In the genomic region with DNA sequence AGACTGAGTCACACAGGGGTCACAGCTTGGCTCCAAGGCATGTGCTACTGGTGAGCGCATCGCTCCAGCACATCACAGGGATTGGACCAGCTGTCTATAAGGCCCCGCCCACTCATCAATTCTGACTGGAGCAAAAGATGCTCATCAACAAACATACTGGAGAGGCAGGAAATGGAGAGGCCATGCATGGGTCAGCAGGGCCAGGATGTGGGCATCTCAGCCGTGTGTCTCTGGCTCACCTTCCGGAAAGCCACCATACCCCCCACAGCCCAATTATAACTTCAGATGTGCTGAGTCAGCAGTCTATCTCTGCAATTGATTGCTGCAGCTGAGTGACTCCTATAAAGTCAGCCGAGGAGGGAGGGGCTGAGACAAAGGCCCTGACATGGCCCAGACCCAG, we compare ENCODE assay signal across 25 mouse cellular contexts. TPM values are rescaled to one million over a fixed set of nuclear protein-coding genes. Genes with fewer than 3 reads are reported as not detected.
A peak's percentile ranks its signal among the peaks of the same experiment; 100 is the strongest.
DNase-seq lines count a peak whose midpoint lies in the region; ATAC-seq and TF ChIP-seq lines count a peak whose summit lies in the region.
"Had no signal": no experiment of that assay in that cellular context is flagged by ENCODE, and none has a peak within 500 bp of the region (broad histone marks: within the 10 kb centered on the region; RNA-seq: fewer than 3 reads in every experiment).

No protein-coding gene starts in this region.

- H3K4me2 ChIP-seq in hindbrain, embryonic 12.5 days (replicated peaks) = no peak overlapping the region
- H3K4me2 ChIP-seq in hindbrain, embryonic 16.5 days (ENCODE audit: low read length) = no peak overlapping the region
- H3K4me2 ChIP-seq: embryonic facial prominence, embryonic 12.5 days; limb, embryonic 12.5 days; liver, embryonic 12.5 days; neural tube, embryonic 13.5 days; stomach, embryonic 15.5 days had no signal

- no peak overlapping the region for H3K4me3 ChIP-seq in hindbrain, embryonic 12.5 days
- no peak overlapping the region for H3K4me3 ChIP-seq in hindbrain, embryonic 16.5 days (ENCODE audit: low read length)
- H3K4me3 ChIP-seq: embryonic facial prominence, embryonic 12.5 days; erythroblast, embryonic 14.5 days; limb, embryonic 12.5 days; liver, embryonic 12.5 days; midbrain, embryonic 10.5 days; neural tube, embryonic 13.5 days; stomach, embryonic 15.5 days had no signal

- DNase-seq in CD4-positive, CD25-positive, alpha-beta regulatory T cell, adult 2 months (ENCODE audit: low read depth, low spot score) = peak; percentile 12
- no peak for DNase-seq in Patski (ENCODE audit: low read depth, low spot score)
- no peak for DNase-seq in urinary bladder, postnatal 14 days (ENCODE audit: low spot score)
- no peak for DNase-seq in ovary, postnatal 14 days (ENCODE audit: low spot score)
- DNase-seq: adrenal gland, postnatal 14 days; cerebellum, adult 18-20 months; cerebellum, postnatal 36 days; gastrocnemius, postnatal 25 days; kidney, adult 11 months; lung, adult 2 months; lung, postnatal 4 days; thymus, adult 18-20 months had no signal

- WGBS in hindbrain, embryonic 12.5 days = 67% methylated on average over 6 of the region's 6 CpGs
- 76% methylated on average over 6 of the region's 6 CpGs for WGBS in hindbrain, embryonic 16.5 days

- H3K36me3 ChIP-seq in hindbrain, embryonic 12.5 days = 0 out of 2 replicates have a peak, but pooled peaks cover 9% of the 10 kb centered on the region
- peaks cover 4% of the 10 kb centered on the region; the same call in 1 of the 2 replicates for H3K36me3 ChIP-seq in hindbrain, embryonic 16.5 days (ENCODE audit: control insufficient read depth, insufficient read depth, low read length)

- POLR2A ChIA-PET in Patski (lab: Charles Lee) = no interaction called here

- no peak overlapping the region for H3K9ac ChIP-seq in hindbrain, embryonic 12.5 days
- H3K9ac ChIP-seq in hindbrain, embryonic 16.5 days (ENCODE audit: low read depth, low read length) = no peak overlapping the region
- H3K9ac ChIP-seq: embryonic facial prominence, embryonic 12.5 days; liver, embryonic 12.5 days; neural tube, embryonic 13.5 days; stomach, embryonic 15.5 days had no signal

- no peaks in the 10 kb centered on the region for H3K9me3 ChIP-seq in hindbrain, embryonic 12.5 days (replicated peaks)
- no peaks in the 10 kb centered on the region for H3K9me3 ChIP-seq in hindbrain, embryonic 16.5 days (ENCODE audit: control insufficient read depth, low read length)
- H3K9me3 ChIP-seq: embryonic facial prominence, embryonic 12.5 days; limb, embryonic 12.5 days; liver, embryonic 12.5 days; midbrain, embryonic 10.5 days; neural tube, embryonic 13.5 days; stomach, embryonic 15.5 days had no signal

- in situ Hi-C loops in Patski (cut with MboI; ENCODE audit: low pct_unique_long_range_greater_than_20kb) = no loop called here

- no peak overlapping the region for H3K27ac ChIP-seq in hindbrain, embryonic 12.5 days
- no peak overlapping the region for H3K27ac ChIP-seq in hindbrain, embryonic 16.5 days (ENCODE audit: low read depth, low read length)
- H3K27ac ChIP-seq: embryonic facial prominence, embryonic 12.5 days; limb, embryonic 12.5 days; liver, embryonic 12.5 days; neural tube, embryonic 13.5 days; stomach, embryonic 15.5 days had no signal

- H3K27me3 ChIP-seq in hindbrain, embryonic 12.5 days = no peaks in the 10 kb centered on the region
- no peaks in the 10 kb centered on the region for H3K27me3 ChIP-seq in hindbrain, embryonic 16.5 days (replicated peaks; ENCODE audit: control insufficient read depth, insufficient read depth, low read length)
- H3K27me3 ChIP-seq in Patski = no peaks in the 10 kb centered on the region
- H3K27me3 ChIP-seq: embryonic facial prominence, embryonic 12.5 days; limb, embryonic 12.5 days; liver, embryonic 12.5 days; neural tube, embryonic 13.5 days; stomach, embryonic 15.5 days had no signal

- peak; percentile 27; the same call in 1 of the 2 replicates for ATAC-seq in hindbrain, embryonic 12.5 days (ENCODE audit: low FRiP score)
- no peak for ATAC-seq in hindbrain, embryonic 16.5 days
- ATAC-seq in Patski = peak; percentile 55
- ATAC-seq in inflammation-experienced regulatory T-cells, adult 6 months = peak; percentile 46
- ATAC-seq: forebrain, embryonic 14.5 days; liver, embryonic 12.5 days had no signal

- TF ChIP-seq CTCF in Patski (IDR thresholded peaks at IDR 0.05) = no peak

- H3K4me1 ChIP-seq in hindbrain, embryonic 12.5 days = peaks cover 35% of the 10 kb centered on the region
- H3K4me1 ChIP-seq in hindbrain, embryonic 16.5 days (ENCODE audit: control insufficient read depth, insufficient read depth, low read depth, low read length) = no peaks in the 10 kb centered on the region
- H3K4me1 ChIP-seq: embryonic facial prominence, embryonic 12.5 days had no signal

- CTCF ChIA-PET in Patski (lab: Charles Lee) = interaction anchor here (1.1 kb wide), 1 partner anchor 11 kb away, joined by 3 read pairs; no protein-coding TSS in a partner anchor

RNA-seq across cellular contexts. Expression of a gene that starts 10.3 kb away (rescaled TPM):
- 25.3 and 27.0 TPM in 2 replicates for polyA plus RNA-seq in hindbrain, embryonic 12.5 days (2016; fragmentation: Nextera tagmentation; extraction: Ambion mirVana)
- polyA plus RNA-seq in hindbrain, embryonic 16.5 days (2015; fragmentation: Nextera tagmentation; extraction: Ambion mirVana) = 37.0 and 37.5 TPM in 2 replicates
- 19.9 TPM for polyA plus RNA-seq in Patski (2021)
- 1 to 10 TPM; 2.1 to 2.2 (median 2.2) TPM for polyA plus RNA-seq in inflammation-experienced regulatory T-cells, adult 6 months (2017; shearing (Covaris generic))

RNA-seq across cellular contexts. Expression of a gene that starts 21.8 kb away (rescaled TPM):
- polyA plus RNA-seq in hindbrain, embryonic 12.5 days (2016; fragmentation: Nextera tagmentation; extraction: Ambion mirVana) = 292 and 300 TPM in 2 replicates
- 355 and 365 TPM in 2 replicates for polyA plus RNA-seq in hindbrain, embryonic 16.5 days (2015; fragmentation: Nextera tagmentation; extraction: Ambion mirVana)
- 196 TPM for polyA plus RNA-seq in Patski (2021)
- polyA plus RNA-seq in inflammation-experienced regulatory T-cells, adult 6 months (2017; shearing (Covaris generic)) = 100 to 1,000 TPM; 453 to 467 (median 467) TPM

RNA-seq across cellular contexts. Expression of a gene that starts 24.2 kb away (rescaled TPM):
- not detected in 2 replicates for polyA plus RNA-seq in hindbrain, embryonic 12.5 days (2016; fragmentation: Nextera tagmentation; extraction: Ambion mirVana)
- polyA plus RNA-seq in hindbrain, embryonic 16.5 days (2015; fragmentation: Nextera tagmentation; extraction: Ambion mirVana) = not detected in 2 replicates
- polyA plus RNA-seq in Patski (2021) = not detected
- not detected for polyA plus RNA-seq in inflammation-experienced regulatory T-cells, adult 6 months (2017; shearing (Covaris generic))
- polyA plus RNA-seq: embryonic facial prominence, embryonic 12.5 days; erythroblast, embryonic 14.5 days; forebrain, embryonic 14.5 days; heart, embryonic 16.5 days; kidney, embryonic 16.5 days; limb, embryonic 12.5 days; liver, embryonic 12.5 days; lung, adult 2 months; midbrain, embryonic 10.5 days; neural tube, embryonic 13.5 days; stomach, embryonic 15.5 days had no signal
